ENCODE assay signal across 9 mouse cellular contexts in genomic region chr13:60173186-60173585, GRCm38 (mm10). TPM values are rescaled to one million over a fixed set of nuclear protein-coding genes. Genes with fewer than 3 reads are reported as not detected.
DNase-seq lines count a peak whose midpoint lies in the region; ATAC-seq and TF ChIP-seq lines count a peak whose summit lies in the region.
"Had no signal": no experiment of that assay in that cellular context is flagged by ENCODE, and none has a peak within 500 bp of the region (broad histone marks: within the 10 kb centered on the region; RNA-seq: fewer than 3 reads in every experiment).

No protein-coding gene starts in this region.

- peak overlapping the region; percentile 60 for H3K4me2 ChIP-seq in intestine, embryonic 14.5 days (ENCODE audit: low read length)
- H3K4me2 ChIP-seq in intestine, postnatal 0 days (replicated peaks; ENCODE audit: low read depth): no peak overlapping the region
- peak overlapping the region; percentile 62 for H3K4me2 ChIP-seq in embryonic facial prominence, embryonic 14.5 days (ENCODE audit: low read depth, low read length)
- peak overlapping the region; percentile 94; the same call in 1 of the 2 replicates for H3K4me2 ChIP-seq in hindbrain, embryonic 14.5 days (replicated peaks)
- H3K4me2 ChIP-seq in myocyte (ENCODE audit: low read depth): peak overlapping the region; percentile 87

- H3K4me3 ChIP-seq in intestine, embryonic 14.5 days (ENCODE audit: low read depth, low read length): peak overlapping the region; percentile 79
- H3K4me3 ChIP-seq in intestine, postnatal 0 days (ENCODE audit: low read depth, low read length): no peak overlapping the region
- H3K4me3 ChIP-seq in embryonic facial prominence, embryonic 14.5 days (ENCODE audit: low read depth, low read length): peak overlapping the region; percentile 96
- H3K4me3 ChIP-seq in hindbrain, embryonic 14.5 days (replicated peaks; ENCODE audit: low read length): no peak overlapping the region
- no peak overlapping the region for H3K4me3 ChIP-seq in myocyte

- peak overlapping the region; percentile 47 for H3K27ac ChIP-seq in intestine, embryonic 14.5 days (ENCODE audit: low read depth)
- H3K27ac ChIP-seq in intestine, postnatal 0 days (ENCODE audit: low read depth, low read length): no peak overlapping the region
- peak overlapping the region; percentile 100 for H3K27ac ChIP-seq in embryonic facial prominence, embryonic 14.5 days (replicated peaks; ENCODE audit: low read depth, low read length)
- H3K27ac ChIP-seq in hindbrain, embryonic 14.5 days: no peak overlapping the region
- H3K27ac ChIP-seq: macrophage had no signal

- no peak overlapping the region for H3ac ChIP-seq in myocyte (ENCODE audit: control insufficient read depth, insufficient read length)

- 4% methylated on average over 3 of the region's 3 CpGs for WGBS in intestine, embryonic 14.5 days
- 2% methylated on average over 3 of the region's 3 CpGs for WGBS in intestine, postnatal 0 days
- WGBS in embryonic facial prominence, embryonic 14.5 days: 1% methylated on average over 3 of the region's 3 CpGs
- WGBS in hindbrain, embryonic 14.5 days: 4% methylated on average over 3 of the region's 3 CpGs

- H3K9ac ChIP-seq in intestine, embryonic 14.5 days (ENCODE audit: low read length): peak overlapping the region; percentile 97
- H3K9ac ChIP-seq in intestine, postnatal 0 days (ENCODE audit: low read depth, low read length): no peak overlapping the region
- H3K9ac ChIP-seq in embryonic facial prominence, embryonic 14.5 days (ENCODE audit: low read depth, low read length): peak overlapping the region; percentile 99
- H3K9ac ChIP-seq in hindbrain, embryonic 14.5 days: no peak overlapping the region

- H3K79me2 ChIP-seq in myocyte (ENCODE audit: control insufficient read depth, insufficient read depth): peaks cover 22% of the 10 kb centered on the region

- ATAC-seq in intestine, embryonic 14.5 days (replicated peaks; ENCODE audit: low FRiP score, low TSS enrichment, low read depth): no peak
- no peak for ATAC-seq in intestine, postnatal 0 days
- no peak for ATAC-seq in embryonic facial prominence, embryonic 14.5 days (ENCODE audit: low read depth)
- no peak for ATAC-seq in hindbrain, embryonic 14.5 days (ENCODE audit: low FRiP score)
- ATAC-seq in granulocyte monocyte progenitor cell, adult 5-6 weeks (replicated peaks; ENCODE audit: poor library complexity, severe bottlenecking): no peak

- H3K27me3 ChIP-seq in intestine, embryonic 14.5 days (replicated peaks; ENCODE audit: control insufficient read depth, insufficient read depth, low read length): peaks cover 20% of the 10 kb centered on the region
- peaks cover 56% of the 10 kb centered on the region for H3K27me3 ChIP-seq in intestine, postnatal 0 days (replicated peaks; ENCODE audit: control insufficient read depth, insufficient read depth, low read length)
- no peaks in the 10 kb centered on the region for H3K27me3 ChIP-seq in embryonic facial prominence, embryonic 14.5 days (replicated peaks; ENCODE audit: control insufficient read depth, insufficient read depth, low read length)
- no peaks in the 10 kb centered on the region for H3K27me3 ChIP-seq in hindbrain, embryonic 14.5 days (ENCODE audit: control insufficient read depth, insufficient read depth, low read length)
- no peaks in the 10 kb centered on the region for H3K27me3 ChIP-seq in myocyte (ENCODE audit: control insufficient read depth, insufficient read depth, insufficient read length)

- no peak for TF ChIP-seq POLR2A in myocyte (IDR thresholded peaks at IDR 0.05; ENCODE audit: insufficient read length, low read depth)

- no peaks in the 10 kb centered on the region for H3K9me3 ChIP-seq in intestine, embryonic 14.5 days (ENCODE audit: control insufficient read depth, low read length)
- no peaks in the 10 kb centered on the region for H3K9me3 ChIP-seq in intestine, postnatal 0 days (ENCODE audit: control insufficient read depth)
- no peaks in the 10 kb centered on the region for H3K9me3 ChIP-seq in embryonic facial prominence, embryonic 14.5 days (ENCODE audit: control insufficient read depth, low read length)
- no peaks in the 10 kb centered on the region for H3K9me3 ChIP-seq in hindbrain, embryonic 14.5 days (ENCODE audit: control insufficient read depth, low read length)

- no peaks in the 10 kb centered on the region for H3K36me3 ChIP-seq in intestine, embryonic 14.5 days (ENCODE audit: control insufficient read depth, insufficient read depth, low read length)
- H3K36me3 ChIP-seq in intestine, postnatal 0 days (ENCODE audit: control insufficient read depth, insufficient read depth): no peaks in the 10 kb centered on the region
- peaks cover 22% of the 10 kb centered on the region for H3K36me3 ChIP-seq in embryonic facial prominence, embryonic 14.5 days (ENCODE audit: control insufficient read depth, insufficient read depth, low read length)
- H3K36me3 ChIP-seq in hindbrain, embryonic 14.5 days (replicated peaks; ENCODE audit: control insufficient read depth, insufficient read depth): no peaks in the 10 kb centered on the region
- H3K36me3 ChIP-seq in myocyte (ENCODE audit: control insufficient read depth, insufficient read depth): no peaks in the 10 kb centered on the region

- DNase-seq in intestine, embryonic 14.5 days (ENCODE audit: low spot score): no peak
- DNase-seq in embryonic facial prominence, embryonic 14.5 days (ENCODE audit: low spot score): no peak
- no peak for DNase-seq in hindbrain, embryonic 14.5 days (ENCODE audit: low spot score)
- DNase-seq in frontal cortex, postnatal 36 days (ENCODE audit: low spot score in 2 of 2): no peak
- DNase-seq in gastrocnemius, adult 18-20 months (ENCODE audit: low spot score): no peak

- H3K4me1 ChIP-seq in intestine, embryonic 14.5 days (replicated peaks; ENCODE audit: control insufficient read depth, insufficient read depth, low read length): peaks cover 6% of the 10 kb centered on the region
- H3K4me1 ChIP-seq in intestine, postnatal 0 days (replicated peaks; ENCODE audit: control insufficient read depth, insufficient read depth, low read length): no peaks in the 10 kb centered on the region
- H3K4me1 ChIP-seq in embryonic facial prominence, embryonic 14.5 days (ENCODE audit: control insufficient read depth, insufficient read depth, low read length): peaks cover 19% of the 10 kb centered on the region
- H3K4me1 ChIP-seq in hindbrain, embryonic 14.5 days (replicated peaks; ENCODE audit: control insufficient read depth, insufficient read depth, low read length): peaks cover 27% of the 10 kb centered on the region

- TF ChIP-seq CTCF in intestine, postnatal 0 days (IDR thresholded peaks at IDR 0.05; ENCODE audit: low read depth): no peak

TF ChIP-seq in myocyte, 11 proteins besides CTCF, POLR2A, EP300 and RAD21:
- no peak for TF ChIP-seq CEBPB (IDR thresholded peaks at IDR 0.05; ENCODE audit: insufficient read depth, poor library complexity, severe bottlenecking)
- TF ChIP-seq TCF12 (IDR thresholded peaks at IDR 0.05; ENCODE audit: insufficient read depth, poor library complexity, severe bottlenecking): no peak
- TF ChIP-seq MYOD1 (IDR thresholded peaks at IDR 0.05; ENCODE audit: control insufficient read depth in 1 of 3, insufficient read length in 2 of 3, low read depth in 2 of 3): no peak
- no peak for TF ChIP-seq POLR2AphosphoS2 (IDR thresholded peaks at IDR 0.05; ENCODE audit: insufficient read length, low read depth)
- no peak for TF ChIP-seq REST (IDR thresholded peaks at IDR 0.05; ENCODE audit: insufficient read depth, insufficient read length)
- no peak for TF ChIP-seq TCF3 (IDR thresholded peaks at IDR 0.05; ENCODE audit: insufficient read length, low read depth)
- no peak for TF ChIP-seq MYOG (IDR thresholded peaks at IDR 0.05; ENCODE audit: control insufficient read depth in 1 of 3, insufficient read depth in 1 of 3, insufficient read length in 2 of 3, low read depth in 2 of 3)
- TF ChIP-seq USF1 (IDR thresholded peaks at IDR 0.05; ENCODE audit: low read depth): no peak
- TF ChIP-seq E2F4 (IDR thresholded peaks at IDR 0.05; ENCODE audit: insufficient read depth): no peak
- no peak for TF ChIP-seq SRF (IDR thresholded peaks at IDR 0.05; ENCODE audit: control insufficient read depth, insufficient read length, low read depth)
- no peak for TF ChIP-seq MAX (IDR thresholded peaks at IDR 0.05; ENCODE audit: low read depth)
TF ChIP-seq in myocyte: peak in this region for 0.

RNA-seq across cellular contexts. Expression of gene Gas1, which starts 4.0 kb away (rescaled TPM):
- polyA plus RNA-seq in intestine, embryonic 14.5 days (2014; fragmentation: Nextera tagmentation; extraction: Ambion mirVana): 116 and 120 TPM in 2 replicates
- 41.5 and 44.4 TPM in 2 replicates for polyA plus RNA-seq in intestine, postnatal 0 days (2015; fragmentation: Nextera tagmentation; extraction: Ambion mirVana)
- 158 and 184 TPM in 2 replicates for polyA plus RNA-seq in embryonic facial prominence, embryonic 14.5 days (2014; fragmentation: Nextera tagmentation; extraction: Ambion mirVana)
- polyA plus RNA-seq in hindbrain, embryonic 14.5 days (2014; fragmentation: Nextera tagmentation; extraction: Ambion mirVana): 19.3 and 26.0 TPM in 2 replicates
- 25.7 TPM for polyA plus RNA-seq in myocyte (2012; fragmentation: generic; extraction: Trizol)
- not detected in 2 replicates for total RNA-seq in granulocyte monocyte progenitor cell, adult 5-6 weeks (2014; fragmentation: Nextera tagmentation)
- not detected in 2 replicates for total RNA-seq in granulocyte monocyte progenitor cell, adult 5-6 weeks (2017)
- 10 to 100 TPM; 10.5 to 12.5 TPM for total RNA-seq in gastrocnemius, adult 18-20 months (2021)

Comparison
In these comparisons a context has a peak if more than half of its experiments do, and no peak if none do; other contexts are left out.
1. H3K27ac ChIP-seq: peak in intestine, embryonic 14.5 days (single experiment) and embryonic facial prominence, embryonic 14.5 days (single experiment); none in intestine, postnatal 0 days (single experiment) and hindbrain, embryonic 14.5 days (single experiment).
2. H3K4me3 ChIP-seq: peak in intestine, embryonic 14.5 days (single experiment) and embryonic facial prominence, embryonic 14.5 days (single experiment); none in intestine, postnatal 0 days (single experiment), hindbrain, embryonic 14.5 days (single experiment) and myocyte (single experiment).
3. H3K9ac ChIP-seq: peak in intestine, embryonic 14.5 days (single experiment) and embryonic facial prominence, embryonic 14.5 days (single experiment); none in intestine, postnatal 0 days (single experiment) and hindbrain, embryonic 14.5 days (single experiment).